Mouse (Mus musculus) megakaryocyte, embryonic 14.5 days (primary cell): ENCODE data around the gene St5. TPM values are rescaled to one million over a fixed set of nuclear protein-coding genes. Genes with fewer than 3 reads are reported as not detected.

ENCODE experiments used
- H3K27me3 ChIP-seq: replicated peaks from 2 replicates; pipeline ENCODE3; 2012; ENCODE audit warnings: inconsistent platforms
- H3K36me3 ChIP-seq: replicated peaks from 2 replicates; pipeline ENCODE3; 2012; ENCODE audit warnings: low read length, inconsistent platforms, mixed read lengths
- H3K4me1 ChIP-seq: 2 replicates; pipeline ENCODE4 v1.6.1; 2012; ENCODE audit warnings: inconsistent platforms
- H3K4me3 ChIP-seq: replicated peaks from 2 replicates; pipeline ENCODE3; 2012; ENCODE audit warnings: moderate library complexity, mild to moderate bottlenecking, inconsistent platforms
- H3K9me3 ChIP-seq: 2 replicates; pipeline ENCODE4 v1.6.1; 2012; ENCODE audit warnings: inconsistent platforms
- FLI1 ChIP-seq: IDR thresholded peaks from 2 replicates; pipeline ENCODE4 v1.6.1; 2012; ENCODE audit warnings: low read length, inconsistent platforms, mixed read lengths
- GATA1 ChIP-seq: IDR thresholded peaks from 3 replicates; pipeline ENCODE4 v1.6.1; 2012; ENCODE audit warnings: mixed read lengths, low read length, inconsistent platforms, borderline replicate concordance
- polyA plus RNA-seq: library from polyadenylated mRNA; stranded (reverse); fragments of >175 nt; gene quantifications from 2 replicates; pipeline ENCODE4 v1.2.3, GENCODE M21; 2012; ENCODE audit warnings: low replicate concordance; ENCODE audit not compliant: insufficient read depth

Gene St5
- polyA plus RNA-seq, 1 experiment = 1.1 TPM

- TF ChIP-seq FLI1 (no peak), GATA1 (no peak)
- Histone ChIP-seq H3K4me1 (peaks cover 50% of the 10 kb centered on the region), H3K4me3 (peak overlapping the region; percentile 26)
Measured at GRCm38 (mm10) chr7:109628935-109629609, 74.3 kb downstream of the St5 start.

GRCm38 (mm10) chr7:109627851-109628250, 75.6 kb downstream of the St5 start:
- Histone ChIP-seq H3K4me3 (no peak overlapping the region), H3K9me3 (no peaks in the 10 kb centered on the region), H3K27me3 (no peaks in the 10 kb centered on the region), H3K4me1 (peaks cover 46% of the 10 kb centered on the region), H3K36me3 (no peaks in the 10 kb centered on the region)
- no peak for TF ChIP-seq GATA1
- no peak for TF ChIP-seq FLI1

More at GRCm38 (mm10) chr7:109628935-109629609, 74.3 kb downstream of the St5 start:
- H3K36me3 ChIP-seq = no peaks in the 10 kb centered on the region
- H3K27me3 ChIP-seq = no peaks in the 10 kb centered on the region
- H3K9me3 ChIP-seq = no peaks in the 10 kb centered on the region

GRCm38 (mm10) chr7:109622234-109622838, 81.1 kb downstream of the St5 start:
- no peaks in the 10 kb centered on the region for H3K36me3 ChIP-seq
- TF ChIP-seq GATA1 (no peak), FLI1 (no peak)
- H3K9me3 ChIP-seq = no peaks in the 10 kb centered on the region
- no peaks in the 10 kb centered on the region for H3K27me3 ChIP-seq
- peaks cover 55% of the 10 kb centered on the region for H3K4me1 ChIP-seq
- no peak overlapping the region for H3K4me3 ChIP-seq

GRCm38 (mm10) chr7:109620967-109621366, 82.4 kb downstream of the St5 start:
- peaks cover 62% of the 10 kb centered on the region for H3K4me1 ChIP-seq
- TF ChIP-seq GATA1 (no peak), FLI1 (no peak)

GRCm38 (mm10) chr7:109620288-109620687, 83.1 kb downstream of the St5 start:
- H3K9me3 ChIP-seq = no peaks in the 10 kb centered on the region
- TF ChIP-seq FLI1 = no peak
- no peak for TF ChIP-seq GATA1
- peaks cover 63% of the 10 kb centered on the region for H3K4me1 ChIP-seq
- no peaks in the 10 kb centered on the region for H3K36me3 ChIP-seq
- no peak overlapping the region for H3K4me3 ChIP-seq
- no peaks in the 10 kb centered on the region for H3K27me3 ChIP-seq

More at GRCm38 (mm10) chr7:109620967-109621366, 82.4 kb downstream of the St5 start:
- H3K4me3 ChIP-seq = no peak overlapping the region
- H3K36me3 ChIP-seq = no peaks in the 10 kb centered on the region
- no peaks in the 10 kb centered on the region for H3K27me3 ChIP-seq
- H3K9me3 ChIP-seq = no peaks in the 10 kb centered on the region

GRCm38 (mm10) chr7:109618721-109619120, 84.7 kb downstream of the St5 start:
- peaks cover 69% of the 10 kb centered on the region for H3K4me1 ChIP-seq
- no peak overlapping the region for H3K4me3 ChIP-seq
- no peaks in the 10 kb centered on the region for H3K9me3 ChIP-seq
- no peaks in the 10 kb centered on the region for H3K36me3 ChIP-seq
- TF ChIP-seq FLI1 (no peak), GATA1 (no peak)
- H3K27me3 ChIP-seq = no peaks in the 10 kb centered on the region

GRCm38 (mm10) chr7:109617838-109618237, 85.6 kb downstream of the St5 start:
- Histone ChIP-seq H3K36me3 (no peaks in the 10 kb centered on the region), H3K4me1 (peaks cover 77% of the 10 kb centered on the region), H3K9me3 (no peaks in the 10 kb centered on the region), H3K27me3 (no peaks in the 10 kb centered on the region), H3K4me3 (no peak overlapping the region)
- TF ChIP-seq GATA1 (no peak), FLI1 (no peak)

- Histone ChIP-seq H3K9me3 (no peaks in the 10 kb centered on the region), H3K27me3 (no peaks in the 10 kb centered on the region), H3K4me3 (peak overlapping the region; percentile 88), H3K36me3 (no peaks in the 10 kb centered on the region), H3K4me1 (peaks cover 78% of the 10 kb centered on the region)
- TF ChIP-seq GATA1 = no peak
- TF ChIP-seq FLI1 = no peak
Measured at GRCm38 (mm10) chr7:109616034-109616979, 87.1 kb downstream of the St5 start.

- H3K4me3 ChIP-seq = peak overlapping the region; percentile 88
- no peaks in the 10 kb centered on the region for H3K27me3 ChIP-seq
- H3K4me1 ChIP-seq = peaks cover 78% of the 10 kb centered on the region
- no peaks in the 10 kb centered on the region for H3K9me3 ChIP-seq
- TF ChIP-seq FLI1 (no peak), GATA1 (no peak)
- H3K36me3 ChIP-seq = no peaks in the 10 kb centered on the region
Measured at GRCm38 (mm10) chr7:109615601-109616000, 87.8 kb downstream of the St5 start.
